8 mouse cellular contexts compared by ENCODE assay signal in the genomic region with DNA sequence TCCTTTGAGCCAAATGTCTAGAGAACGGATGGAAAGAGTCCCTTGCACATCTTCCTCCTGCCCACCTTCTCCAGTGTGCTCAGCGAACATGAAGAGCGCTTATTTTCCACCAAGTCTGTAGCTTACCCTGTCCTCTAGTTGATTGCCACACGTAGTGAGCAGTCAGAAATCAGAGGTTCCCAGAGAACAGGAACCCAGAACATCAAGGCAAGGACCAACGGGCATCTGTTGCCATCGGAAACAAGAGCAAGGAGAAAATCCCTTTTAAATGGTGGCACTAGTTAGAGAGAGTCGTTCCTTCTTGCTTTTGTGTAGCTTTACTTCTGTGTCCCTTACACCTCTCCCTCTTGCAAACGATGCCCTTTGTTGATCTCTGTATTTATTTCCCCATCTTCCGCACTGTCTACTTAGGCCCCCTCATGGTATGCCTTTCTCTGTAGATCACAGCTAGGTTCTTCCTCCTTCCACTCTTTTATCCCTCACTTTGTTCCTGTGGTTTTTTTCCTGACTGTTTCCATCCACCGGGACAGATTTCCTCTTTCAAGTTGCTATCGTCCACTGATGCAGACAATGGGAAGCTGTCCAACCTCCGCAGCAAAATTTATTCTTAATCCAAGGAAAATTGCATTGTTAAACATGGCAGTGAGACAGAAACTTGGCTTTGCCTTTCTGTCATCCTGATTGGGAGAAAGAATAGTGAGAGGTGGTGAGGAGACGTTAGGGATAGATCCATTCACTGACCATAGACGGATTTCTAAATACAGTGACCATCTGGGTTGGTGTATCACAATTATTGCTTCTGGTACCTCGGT. TPM values are rescaled to one million over a fixed set of nuclear protein-coding genes. Genes with fewer than 3 reads are reported as not detected.
DNase-seq lines count a peak whose midpoint lies in the region; ATAC-seq and TF ChIP-seq lines count a peak whose summit lies in the region.

No protein-coding gene starts in this region.

- no peak for TF ChIP-seq CTCF in thymus, adult 2 months (IDR thresholded peaks at IDR 0.05; ENCODE audit: borderline replicate concordance, control insufficient read depth, extremely low read depth, insufficient read depth, low read length, poor library complexity)

- no peak for DNase-seq in kidney, postnatal 14 days
- no peak for DNase-seq in urinary bladder, postnatal 36 days (ENCODE audit: low spot score in 2 of 2)
- DNase-seq in cerebellum, postnatal 4 days (ENCODE audit: low spot score in 2 of 2), result no peak
- no peak for DNase-seq in thymus, adult 2 months

- H3K9ac ChIP-seq in kidney, embryonic 14.5 days (ENCODE audit: low read depth, low read length), result no peak overlapping the region
- H3K9ac ChIP-seq in embryonic facial prominence, embryonic 12.5 days, result no peak overlapping the region
- H3K9ac ChIP-seq in intestine, embryonic 15.5 days, result no peak overlapping the region
- H3K9ac ChIP-seq in neural tube, embryonic 13.5 days, result peak overlapping the region; percentile 97; the same call in 1 of the 2 replicates

- H3K36me3 ChIP-seq in kidney, embryonic 14.5 days (ENCODE audit: control insufficient read depth, insufficient read depth, low read length), result peaks cover 19% of the 10 kb centered on the region
- H3K36me3 ChIP-seq in embryonic facial prominence, embryonic 12.5 days, result peaks cover 10% of the 10 kb centered on the region
- peaks cover 4% of the 10 kb centered on the region; the same call in 1 of the 2 replicates for H3K36me3 ChIP-seq in intestine, embryonic 15.5 days
- peaks cover 15% of the 10 kb centered on the region for H3K36me3 ChIP-seq in neural tube, embryonic 13.5 days
- peaks cover 7% of the 10 kb centered on the region for H3K36me3 ChIP-seq in thymus, adult 2 months (ENCODE audit: control insufficient read depth, insufficient read depth, low read length)

- no peak for TF ChIP-seq POLR2A in thymus, adult 2 months (IDR thresholded peaks at IDR 0.05; ENCODE audit: control insufficient read depth, extremely low read depth, insufficient read depth, low read length, poor library complexity)

- peak overlapping the region; percentile 95 for H3K4me2 ChIP-seq in kidney, embryonic 14.5 days (replicated peaks; ENCODE audit: low read depth, low read length)
- H3K4me2 ChIP-seq in embryonic facial prominence, embryonic 12.5 days (replicated peaks), result peak overlapping the region; percentile 89
- peak overlapping the region; percentile 81 for H3K4me2 ChIP-seq in intestine, embryonic 15.5 days (replicated peaks)
- H3K4me2 ChIP-seq in neural tube, embryonic 13.5 days, result peak overlapping the region; percentile 91

- ATAC-seq in kidney, embryonic 14.5 days (ENCODE audit: low FRiP score, low TSS enrichment), result no peak
- no peak for ATAC-seq in embryonic facial prominence, embryonic 12.5 days (ENCODE audit: insufficient number of reproducible peaks, insufficient read depth, low FRiP score, low TSS enrichment)
- ATAC-seq in intestine, embryonic 15.5 days, result no peak
- ATAC-seq in neural tube, embryonic 13.5 days (ENCODE audit: low read depth), result no peak

- peaks cover 23% of the 10 kb centered on the region for H3K4me1 ChIP-seq in kidney, embryonic 14.5 days (ENCODE audit: control insufficient read depth, insufficient read depth, low read length)
- peaks cover 33% of the 10 kb centered on the region for H3K4me1 ChIP-seq in embryonic facial prominence, embryonic 12.5 days
- H3K4me1 ChIP-seq in intestine, embryonic 15.5 days (replicated peaks), result peaks cover 33% of the 10 kb centered on the region
- H3K4me1 ChIP-seq in neural tube, embryonic 13.5 days (replicated peaks), result peaks cover 47% of the 10 kb centered on the region
- H3K4me1 ChIP-seq in thymus, adult 2 months (replicated peaks; ENCODE audit: control insufficient read depth, insufficient read depth, low read length), result peaks cover 29% of the 10 kb centered on the region

- no peaks in the 10 kb centered on the region for H3K27me3 ChIP-seq in kidney, embryonic 14.5 days (ENCODE audit: control insufficient read depth, insufficient read depth, low read length)
- H3K27me3 ChIP-seq in embryonic facial prominence, embryonic 12.5 days, result no peaks in the 10 kb centered on the region
- no peaks in the 10 kb centered on the region for H3K27me3 ChIP-seq in intestine, embryonic 15.5 days (replicated peaks)
- no peaks in the 10 kb centered on the region for H3K27me3 ChIP-seq in neural tube, embryonic 13.5 days
- peaks cover 14% of the 10 kb centered on the region; the same call in 1 of the 2 replicates for H3K27me3 ChIP-seq in thymus, adult 2 months (ENCODE audit: control insufficient read depth, insufficient read depth, low read length)

- H3K9me3 ChIP-seq in kidney, embryonic 14.5 days (ENCODE audit: control insufficient read depth, low read length), result no peaks in the 10 kb centered on the region
- H3K9me3 ChIP-seq in embryonic facial prominence, embryonic 12.5 days, result no peaks in the 10 kb centered on the region
- no peaks in the 10 kb centered on the region for H3K9me3 ChIP-seq in intestine, embryonic 15.5 days
- no peaks in the 10 kb centered on the region for H3K9me3 ChIP-seq in neural tube, embryonic 13.5 days

- 51% methylated on average over 15 of the region's 15 CpGs for WGBS in kidney, embryonic 14.5 days
- 50% methylated on average over 15 of the region's 15 CpGs for WGBS in embryonic facial prominence, embryonic 12.5 days
- WGBS in intestine, embryonic 15.5 days, result 55% methylated on average over 15 of the region's 15 CpGs
- WGBS in neural tube, embryonic 13.5 days, result 49% methylated on average over 15 of the region's 15 CpGs
- WGBS in thymus, adult 2 months, result 50% methylated on average over 15 of the region's 15 CpGs

- peak overlapping the region; percentile 79; the same call in 1 of the 2 replicates for H3K4me3 ChIP-seq in kidney, embryonic 14.5 days (ENCODE audit: low read length)
- peak overlapping the region; percentile 91 for H3K4me3 ChIP-seq in embryonic facial prominence, embryonic 12.5 days
- H3K4me3 ChIP-seq in intestine, embryonic 15.5 days (replicated peaks), result peak overlapping the region; percentile 87
- peak overlapping the region; percentile 82 for H3K4me3 ChIP-seq in neural tube, embryonic 13.5 days
- no peak overlapping the region for H3K4me3 ChIP-seq in thymus, adult 2 months (ENCODE audit: control insufficient read depth, insufficient read depth, low read length)

- H3K27ac ChIP-seq in kidney, embryonic 14.5 days (ENCODE audit: low read depth, low read length), result no peak overlapping the region
- peak overlapping the region; percentile 84; the same call in 1 of the 2 replicates for H3K27ac ChIP-seq in embryonic facial prominence, embryonic 12.5 days
- no peak overlapping the region for H3K27ac ChIP-seq in intestine, embryonic 15.5 days
- H3K27ac ChIP-seq in neural tube, embryonic 13.5 days (replicated peaks), result 0 out of 2 replicates have a peak overlapping the region, but pooled peaks have one; percentile 99
- H3K27ac ChIP-seq in thymus, adult 2 months (ENCODE audit: control insufficient read depth, insufficient read depth, low read length), result no peak overlapping the region

RNA-seq across cellular contexts. Expression of a gene that starts 1.4 kb away (rescaled TPM):
- polyA plus RNA-seq in kidney, embryonic 14.5 days (2014; fragmentation: Nextera tagmentation; extraction: Ambion mirVana), result 525 and 539 TPM in 2 replicates
- polyA plus RNA-seq in embryonic facial prominence, embryonic 12.5 days (2016; fragmentation: Nextera tagmentation; extraction: Ambion mirVana), result 447 and 479 TPM in 2 replicates
- 426 and 480 TPM in 2 replicates for polyA plus RNA-seq in intestine, embryonic 15.5 days (2015; fragmentation: Nextera tagmentation; extraction: Ambion mirVana)
- polyA plus RNA-seq in neural tube, embryonic 13.5 days (2015; fragmentation: Nextera tagmentation; extraction: Ambion mirVana), result 444 and 473 TPM in 2 replicates
- 421 and 477 TPM in 2 replicates for polyA plus RNA-seq in thymus, adult 2 months (2012; rRNA removed)

RNA-seq across cellular contexts. Expression of a gene that starts 1.5 kb away (rescaled TPM):
- 19.3 and 23.1 TPM in 2 replicates for polyA plus RNA-seq in kidney, embryonic 14.5 days (2014; fragmentation: Nextera tagmentation; extraction: Ambion mirVana)
- 20.6 and 21.6 TPM in 2 replicates for polyA plus RNA-seq in embryonic facial prominence, embryonic 12.5 days (2016; fragmentation: Nextera tagmentation; extraction: Ambion mirVana)
- 12.7 and 12.8 TPM in 2 replicates for polyA plus RNA-seq in intestine, embryonic 15.5 days (2015; fragmentation: Nextera tagmentation; extraction: Ambion mirVana)
- polyA plus RNA-seq in neural tube, embryonic 13.5 days (2015; fragmentation: Nextera tagmentation; extraction: Ambion mirVana), result 20.4 and 22.6 TPM in 2 replicates
- polyA plus RNA-seq in thymus, adult 2 months (2012; rRNA removed), result 22.6 and 28.2 TPM in 2 replicates

RNA-seq across cellular contexts. Expression of a gene that starts 16.2 kb away (rescaled TPM):
- polyA plus RNA-seq in kidney, embryonic 14.5 days (2014; fragmentation: Nextera tagmentation; extraction: Ambion mirVana), result 30.5 and 34.2 TPM in 2 replicates
- 11.6 and 13.7 TPM in 2 replicates for polyA plus RNA-seq in embryonic facial prominence, embryonic 12.5 days (2016; fragmentation: Nextera tagmentation; extraction: Ambion mirVana)
- 79.9 and 93.0 TPM in 2 replicates for polyA plus RNA-seq in intestine, embryonic 15.5 days (2015; fragmentation: Nextera tagmentation; extraction: Ambion mirVana)
- polyA plus RNA-seq in neural tube, embryonic 13.5 days (2015; fragmentation: Nextera tagmentation; extraction: Ambion mirVana), result 32.9 and 40.5 TPM in 2 replicates
- polyA plus RNA-seq in thymus, adult 2 months (2012; rRNA removed), result 24.9 and 25.3 TPM in 2 replicates

RNA-seq across cellular contexts. Expression of a gene that starts 38.6 kb away (rescaled TPM):
- 5.7 and 10.0 TPM in 2 replicates for polyA plus RNA-seq in kidney, embryonic 14.5 days (2014; fragmentation: Nextera tagmentation; extraction: Ambion mirVana)
- 3.2 and 3.4 TPM in 2 replicates for polyA plus RNA-seq in embryonic facial prominence, embryonic 12.5 days (2016; fragmentation: Nextera tagmentation; extraction: Ambion mirVana)
- polyA plus RNA-seq in intestine, embryonic 15.5 days (2015; fragmentation: Nextera tagmentation; extraction: Ambion mirVana), result 1.9 and 2.4 TPM in 2 replicates
- polyA plus RNA-seq in neural tube, embryonic 13.5 days (2015; fragmentation: Nextera tagmentation; extraction: Ambion mirVana), result 3.2 and 3.4 TPM in 2 replicates
- 89.5 and 99.1 TPM in 2 replicates for polyA plus RNA-seq in thymus, adult 2 months (2012; rRNA removed)

RNA-seq across cellular contexts. Expression of a gene that starts 42.7 kb away (rescaled TPM):
- 1.9 and 2.6 TPM in 2 replicates for polyA plus RNA-seq in kidney, embryonic 14.5 days (2014; fragmentation: Nextera tagmentation; extraction: Ambion mirVana)
- 2.6 and 3.0 TPM in 2 replicates for polyA plus RNA-seq in embryonic facial prominence, embryonic 12.5 days (2016; fragmentation: Nextera tagmentation; extraction: Ambion mirVana)
- 1.0 and 1.2 TPM in 2 replicates for polyA plus RNA-seq in intestine, embryonic 15.5 days (2015; fragmentation: Nextera tagmentation; extraction: Ambion mirVana)
- 3.7 and 4.4 TPM in 2 replicates for polyA plus RNA-seq in neural tube, embryonic 13.5 days (2015; fragmentation: Nextera tagmentation; extraction: Ambion mirVana)
- polyA plus RNA-seq in thymus, adult 2 months (2012; rRNA removed), result 28.2 and 34.8 TPM in 2 replicates

Comparison
In these comparisons a context has a peak if more than half of its experiments do, and no peak if none do; other contexts are left out.
1. H3K27ac ChIP-seq: peak in embryonic facial prominence, embryonic 12.5 days (single experiment) and neural tube, embryonic 13.5 days (single experiment); none in kidney, embryonic 14.5 days (single experiment), intestine, embryonic 15.5 days (single experiment) and thymus, adult 2 months (single experiment).
2. Peak in every context shown above with its lines, with median percentiles within 50 percentile points of each other: H3K4me2 ChIP-seq.